Mouse (Mus musculus) heart, adult 2 months (tissue): ENCODE measurements around the gene Dach1.

Source experiments
- CTCF ChIP-seq: fragments of 200-600 bp; IDR thresholded peaks from 2 replicates; pipeline ENCODE4 v1.8.1; 2022; ENCODE audit warnings: antibody characterized with exemption, mild to moderate bottlenecking, moderate library complexity
- EP300 ChIP-seq: fragments of 200-500 bp; IDR thresholded peaks from 2 replicates; pipeline ENCODE4 v1.6.1; 2011; ENCODE audit warnings: low read depth, low read length, control low read depth; ENCODE audit not compliant: insufficient read depth
- POLR2A ChIP-seq: fragments of 200-500 bp; IDR thresholded peaks from 2 replicates; pipeline ENCODE4 v1.6.1; 2011; ENCODE audit warnings: mild to moderate bottlenecking, low read depth, low read length, control low read depth; ENCODE audit not compliant: insufficient read depth

DNA sequence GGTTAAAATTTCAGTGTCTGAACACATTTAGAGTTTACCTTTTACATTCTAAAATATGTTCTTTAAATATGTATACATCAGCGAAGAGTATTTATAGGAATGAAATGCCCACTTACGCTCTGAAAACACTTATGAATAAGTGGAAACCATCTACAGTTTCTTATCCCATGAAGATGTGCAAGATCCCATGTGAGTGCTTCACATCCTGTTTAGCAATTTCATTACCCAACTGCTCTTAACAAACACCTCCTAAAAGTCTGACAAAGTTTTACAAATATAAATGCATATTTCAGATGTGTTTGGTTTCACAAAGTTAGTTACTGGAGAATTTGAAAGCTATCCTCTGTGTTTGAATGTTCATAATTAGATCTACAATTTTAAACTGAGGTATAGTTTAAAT lies 59.6 kb downstream of the Dach1 start:
- TF ChIP-seq POLR2A (no peak), CTCF (no peak), EP300 (no peak)
